10 mouse cellular contexts compared by ENCODE assay signal in genomic region chr8:122069281-122069680, GRCm38 (mm10).
A peak's percentile ranks its signal among the peaks of the same experiment; 100 is the strongest.
DNase-seq lines count a peak whose midpoint lies in the region.
"Had no signal": no experiment of that assay in that cellular context is flagged by ENCODE, and none has a peak within 500 bp of the region (broad histone marks: within the 10 kb centered on the region; RNA-seq: fewer than 3 reads in every experiment).

No protein-coding gene starts in this region.

- intact Hi-C loops in left cerebral cortex, postnatal 36 days (cut with DNase I): no loop called here

- DNase-seq in frontal cortex, adult 2 months (ENCODE audit: extremely low spot score in 1 of 2, low spot score in 1 of 2): peak; percentile 16 to 58
- no peak for DNase-seq in frontal cortex, postnatal 10 days (ENCODE audit: low spot score in 2 of 2)
- DNase-seq in right cerebral cortex, adult 18-20 months: peak; percentile 46
- no peak for DNase-seq in right cerebral cortex, postnatal 4 days
- DNase-seq in left cerebral cortex, postnatal 36 days (ENCODE audit: low spot score in 2 of 2): peak; percentile 39 to 53
- DNase-seq in kidney, adult 9 months: no peak
- no peak for DNase-seq in cerebellum, postnatal 25 days
- no peak for DNase-seq in thymus, postnatal 10 days (ENCODE audit: low spot score in 2 of 2)
- DNase-seq: adrenal gland, postnatal 36 days; thymus, postnatal 36 days had no signal

Comparison
In these comparisons a context has a peak if more than half of its experiments do, and no peak if none do; other contexts are left out.
1. DNase-seq: peak in frontal cortex, adult 2 months (2 of 2), right cerebral cortex, adult 18-20 months (single experiment) and left cerebral cortex, postnatal 36 days (2 of 2); none in frontal cortex, postnatal 10 days (0 of 2), right cerebral cortex, postnatal 4 days (single experiment), kidney, adult 9 months (single experiment), cerebellum, postnatal 25 days (0 of 2) and thymus, postnatal 10 days (0 of 2).